Comparison of ENCODE assay signal across 9 mouse cellular contexts in genomic region chr11:24080541-24080940, GRCm38 (mm10). TPM values are rescaled to one million over a fixed set of nuclear protein-coding genes. Genes with fewer than 3 reads are reported as not detected.
DNase-seq lines count a peak whose midpoint lies in the region; ATAC-seq and TF ChIP-seq lines count a peak whose summit lies in the region.
"Had no signal": no experiment of that assay in that cellular context is flagged by ENCODE, and none has a peak within 500 bp of the region (broad histone marks: within the 10 kb centered on the region; RNA-seq: fewer than 3 reads in every experiment).

No protein-coding gene starts in this region.

- DNase-seq in frontal cortex, postnatal 36 days (ENCODE audit: low spot score in 2 of 2) = no peak
- peak; percentile 41 to 51 for DNase-seq in spleen, postnatal 14 days (ENCODE audit: low spot score in 2 of 2)

- H3K4me3 ChIP-seq in E14TG2a.4 (replicated peaks; ENCODE audit: low read length) (peak overlapping the region; percentile 79), macrophage (ENCODE audit: inconsistent target) (peak overlapping the region; percentile 28; the same call in 1 of the 2 replicates)
- peak overlapping the region; percentile 85 for H3K4me3 ChIP-seq in embryonic facial prominence, embryonic 13.5 days
- peak overlapping the region; percentile 78 for H3K4me3 ChIP-seq in hindbrain, embryonic 16.5 days (ENCODE audit: low read length)

- peaks cover 60% of the 10 kb centered on the region for H3K4me1 ChIP-seq in E14TG2a.4 (replicated peaks; ENCODE audit: low read depth, low read length)
- peaks cover 21% of the 10 kb centered on the region for H3K4me1 ChIP-seq in embryonic facial prominence, embryonic 13.5 days
- H3K4me1 ChIP-seq in hindbrain, embryonic 16.5 days (ENCODE audit: control insufficient read depth, insufficient read depth, low read depth, low read length) = no peaks in the 10 kb centered on the region; the same call in none of the 2 replicates

- no peak for TF ChIP-seq CTCF in E14TG2a.4 (conservative IDR thresholded peaks at IDR 0.05; ENCODE audit: low read length)

- no peaks in the 10 kb centered on the region for H3K79me2 ChIP-seq in macrophage (ENCODE audit: inconsistent target)

- no peaks in the 10 kb centered on the region; the same call in 1 of the 2 replicates for H3K36me3 ChIP-seq in E14TG2a.4 (ENCODE audit: insufficient read depth, low read length)
- H3K36me3 ChIP-seq in embryonic facial prominence, embryonic 13.5 days = peaks cover 5% of the 10 kb centered on the region
- no peaks in the 10 kb centered on the region for H3K36me3 ChIP-seq in hindbrain, embryonic 16.5 days (ENCODE audit: control insufficient read depth, insufficient read depth, low read length)
- H3K36me3 ChIP-seq in macrophage (ENCODE audit: inconsistent target) = no peaks in the 10 kb centered on the region

- under 1% methylated on average over 30 of the region's 30 CpGs for WGBS in embryonic facial prominence, embryonic 13.5 days
- 0% methylated on average over 29 of the region's 30 CpGs for WGBS in hindbrain, embryonic 16.5 days
- 0% methylated on average over 14 of the region's 30 CpGs for WGBS in macrophage (ENCODE audit: missing documents)

- H3K9ac ChIP-seq in embryonic facial prominence, embryonic 13.5 days = peak overlapping the region; percentile 99
- H3K9ac ChIP-seq in hindbrain, embryonic 16.5 days (ENCODE audit: low read depth, low read length) = peak overlapping the region; percentile 86

- H3K27ac ChIP-seq in embryonic facial prominence, embryonic 13.5 days = peak overlapping the region; percentile 99
- peak overlapping the region; percentile 91 for H3K27ac ChIP-seq in hindbrain, embryonic 16.5 days (ENCODE audit: low read depth, low read length)
- no peak overlapping the region for H3K27ac ChIP-seq in macrophage

- H3K9me3 ChIP-seq in E14TG2a.4 (ENCODE audit: low read length) = no peaks in the 10 kb centered on the region
- no peaks in the 10 kb centered on the region for H3K9me3 ChIP-seq in embryonic facial prominence, embryonic 13.5 days
- no peaks in the 10 kb centered on the region for H3K9me3 ChIP-seq in hindbrain, embryonic 16.5 days (ENCODE audit: control insufficient read depth, low read length)

- H3K27me3 ChIP-seq in E14TG2a.4 (ENCODE audit: insufficient read depth, low read length) = peaks cover 69% of the 10 kb centered on the region
- H3K27me3 ChIP-seq in embryonic facial prominence, embryonic 13.5 days = no peaks in the 10 kb centered on the region
- H3K27me3 ChIP-seq in hindbrain, embryonic 16.5 days (replicated peaks; ENCODE audit: control insufficient read depth, insufficient read depth, low read length) = no peaks in the 10 kb centered on the region

- peak overlapping the region; percentile 94 for H3K4me2 ChIP-seq in embryonic facial prominence, embryonic 13.5 days
- H3K4me2 ChIP-seq in hindbrain, embryonic 16.5 days (ENCODE audit: low read length) = peak overlapping the region; percentile 84

- ATAC-seq in frontal cortex, adult (ENCODE audit: low TSS enrichment) = peak; percentile 1; the same call in 1 of the 2 replicates
- peak; percentile 35 for ATAC-seq in embryonic facial prominence, embryonic 13.5 days (ENCODE audit: insufficient number of reproducible peaks, insufficient read depth, low FRiP score, low TSS enrichment, low read depth)
- peak; percentile 35 for ATAC-seq in hindbrain, embryonic 16.5 days
- ATAC-seq in megakaryocyte progenitor cell, adult 5-6 weeks (replicated peaks; ENCODE audit: poor library complexity) = no peak
- ATAC-seq: Patski had no signal

RNA-seq across cellular contexts. Expression of gene Bcl11a, which starts 2.7 kb away (rescaled TPM):
- 70.0 and 79.1 TPM in 2 replicates for polyA plus RNA-seq in embryonic facial prominence, embryonic 13.5 days (2015; fragmentation: Nextera tagmentation; extraction: Ambion mirVana)
- 97.9 and 105 TPM in 2 replicates for polyA plus RNA-seq in hindbrain, embryonic 16.5 days (2015; fragmentation: Nextera tagmentation; extraction: Ambion mirVana)
- total RNA-seq in macrophage (2018; cell fraction: chromatin; rRNA removed) = 1 to 10 TPM in 2 of 26 experiments, under 1 TPM in 23, not detected in 1; 0.19 to 2.5 (median 0.43) TPM
- 1 to 10 TPM in 1 of 26 experiments, under 1 TPM in 25; 0.03 to 1.0 (median 0.21) TPM for total RNA-seq in macrophage (2018; cell fraction: cytosol; rRNA removed)
- total RNA-seq in macrophage (2018; cell fraction: nucleus; rRNA removed) = 1 to 10 TPM in 12 of 26 experiments, under 1 TPM in 14; 0.31 to 6.8 (median 0.94) TPM
- polyA plus RNA-seq in macrophage (2018) = 0.05 to 0.32 TPM (median 0.10 TPM) in 3 replicates
- 42.8 and 70.9 TPM in 2 replicates for total RNA-seq in megakaryocyte progenitor cell, adult 5-6 weeks (2015)
- 24.3 and 29.1 TPM in 2 replicates for total RNA-seq in megakaryocyte progenitor cell, adult 5-6 weeks (2017)
- polyA plus RNA-seq: Patski had no signal

RNA-seq across cellular contexts. Expression of gene A830031A19Rik, which starts 5.7 kb away (rescaled TPM):
- not detected in 2 replicates for polyA plus RNA-seq in embryonic facial prominence, embryonic 13.5 days (2015; fragmentation: Nextera tagmentation; extraction: Ambion mirVana)
- polyA plus RNA-seq in hindbrain, embryonic 16.5 days (2015; fragmentation: Nextera tagmentation; extraction: Ambion mirVana) = 0.21 TPM in 1 of 2 replicates, not detected in the other
- total RNA-seq in macrophage (2018; cell fraction: chromatin; rRNA removed) = not detected
- total RNA-seq in macrophage (2018; cell fraction: cytosol; rRNA removed) = not detected
- total RNA-seq in macrophage (2018; cell fraction: nucleus; rRNA removed) = not detected
- not detected in 3 replicates for polyA plus RNA-seq in macrophage (2018)
- not detected in 2 replicates for total RNA-seq in megakaryocyte progenitor cell, adult 5-6 weeks (2015)
- total RNA-seq in megakaryocyte progenitor cell, adult 5-6 weeks (2017) = not detected in 2 replicates
- polyA plus RNA-seq: Patski had no signal

Comparison
In these comparisons a context has a peak if more than half of its experiments do, and no peak if none do; other contexts are left out.
1. DNase-seq: peak in spleen, postnatal 14 days (2 of 2); none in frontal cortex, postnatal 36 days (0 of 2).
2. H3K4me3 ChIP-seq: peak in every context shown above with its lines; median percentile 85 in embryonic facial prominence, embryonic 13.5 days; 79 in E14TG2a.4; 78 in hindbrain, embryonic 16.5 days; 28 in macrophage.
3. RNA of gene Bcl11a, which starts 2.7 kb away (polyA plus RNA-seq): 97.9 to 105 TPM in hindbrain, embryonic 16.5 days and 70.0 to 79.1 TPM in embryonic facial prominence, embryonic 13.5 days; 0.05 to 0.32 TPM in macrophage; every median in the first group is over 10 times any median in the second.